Mouse (Mus musculus): Measurements from ENCODE around the gene Lrrc7.

Gene Lrrc7

DNA sequence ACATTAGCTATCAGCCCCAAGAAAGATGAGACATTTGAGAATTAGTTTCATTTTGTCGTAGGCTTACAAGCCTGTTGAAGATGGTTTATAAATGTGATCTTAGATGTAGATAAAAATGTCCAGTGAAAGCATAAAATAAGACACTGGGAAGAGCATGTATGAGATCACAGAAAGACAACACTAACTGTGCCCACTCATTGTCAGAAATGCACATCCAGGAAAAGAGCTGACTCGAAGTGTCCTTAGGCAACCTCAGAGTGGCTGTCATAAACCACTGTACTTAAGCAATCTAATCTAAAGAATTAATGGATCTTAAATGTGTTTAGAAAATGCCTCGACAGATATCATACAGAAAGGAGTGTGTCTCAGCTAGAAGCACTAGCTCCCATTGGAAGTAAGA lies 196.2 kb downstream of the Lrrc7 start:
- peak; percentile 72 for ATAC-seq (ENCODE audit: low TSS enrichment)

DNA sequence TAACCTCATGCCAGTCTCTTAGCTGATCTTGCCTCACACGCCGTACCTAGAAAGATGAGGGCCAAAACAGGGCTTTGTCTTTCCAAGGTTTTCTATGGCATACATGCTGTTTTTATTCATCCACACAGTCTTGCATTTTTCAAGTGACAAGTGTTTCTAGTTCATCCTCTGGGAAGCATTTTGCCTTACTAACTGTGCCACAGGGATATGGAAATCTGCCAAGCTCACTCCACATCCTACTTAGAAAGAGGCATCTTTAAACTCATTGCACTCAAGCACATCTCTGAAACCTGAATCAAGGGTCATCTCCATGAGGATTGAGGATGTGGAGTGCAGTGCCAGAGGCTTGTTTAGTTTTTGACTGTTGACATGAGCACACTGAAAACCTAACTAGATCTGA lies 199.9 kb downstream of the Lrrc7 start:
- ATAC-seq (ENCODE audit: low TSS enrichment), result peak; percentile 32; the same call in 1 of the 2 replicates

DNA sequence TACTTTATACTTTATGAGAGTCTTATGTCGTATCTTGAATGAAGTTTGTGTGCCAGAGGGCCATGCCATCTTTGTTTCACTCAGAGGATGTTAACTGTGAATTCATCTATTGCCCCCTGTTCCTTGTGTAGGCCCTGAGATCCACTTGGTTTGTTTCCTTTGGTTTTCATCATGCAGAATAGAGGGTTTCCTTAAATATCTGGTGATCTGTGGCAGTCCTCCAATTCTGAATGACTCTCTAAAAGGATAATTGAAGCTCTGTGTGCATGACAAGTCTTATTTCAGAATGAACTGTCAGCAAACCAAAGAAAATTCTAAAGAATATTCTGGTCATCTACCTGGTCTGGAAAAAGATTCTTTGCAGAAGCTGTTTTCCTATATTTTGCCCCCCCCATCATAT lies 205.3 kb downstream of the Lrrc7 start:
- ATAC-seq (ENCODE audit: low TSS enrichment), result peak; percentile 31

DNA sequence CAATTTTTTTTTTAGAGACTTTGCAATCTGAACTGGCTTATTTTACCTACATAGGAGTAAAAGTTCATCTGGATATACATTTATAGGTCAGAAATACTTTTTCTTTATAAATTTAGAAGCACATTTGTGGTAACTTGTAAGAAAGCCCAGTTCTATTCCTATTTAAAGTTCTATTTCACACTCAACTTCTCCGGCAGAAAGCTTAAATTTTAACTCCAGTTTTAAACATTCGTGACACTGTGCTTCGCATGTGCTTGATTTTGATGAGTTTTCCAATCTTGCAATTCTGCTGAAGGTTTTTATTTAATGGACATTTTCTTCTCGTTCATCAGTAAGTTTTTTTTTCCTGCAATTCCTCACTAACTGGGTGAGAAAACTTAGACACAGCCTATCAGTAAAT lies 205.8 kb downstream of the Lrrc7 start:
- peak; percentile 62 for ATAC-seq (ENCODE audit: low TSS enrichment)

DNA sequence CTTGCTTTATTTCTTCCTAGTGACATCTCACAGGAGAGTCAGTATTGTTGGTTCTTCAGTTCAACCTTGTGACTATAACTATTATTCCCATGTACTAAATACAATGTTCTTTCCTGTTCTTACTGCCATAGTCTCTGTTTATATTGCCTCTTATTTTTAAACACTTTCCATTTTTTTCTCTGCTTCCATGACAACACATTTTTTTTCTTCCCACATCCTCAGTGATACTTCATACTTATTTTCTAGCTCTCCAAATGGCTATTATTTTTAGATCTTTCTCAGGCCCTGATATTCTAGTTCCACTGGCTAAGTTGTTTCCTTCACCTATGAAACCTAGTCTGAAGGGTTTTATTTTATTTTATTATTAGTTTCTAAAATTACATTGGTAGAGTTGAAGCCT lies 221.2 kb downstream of the Lrrc7 start:
- peak; percentile 86 for ATAC-seq (ENCODE audit: low TSS enrichment)

DNA sequence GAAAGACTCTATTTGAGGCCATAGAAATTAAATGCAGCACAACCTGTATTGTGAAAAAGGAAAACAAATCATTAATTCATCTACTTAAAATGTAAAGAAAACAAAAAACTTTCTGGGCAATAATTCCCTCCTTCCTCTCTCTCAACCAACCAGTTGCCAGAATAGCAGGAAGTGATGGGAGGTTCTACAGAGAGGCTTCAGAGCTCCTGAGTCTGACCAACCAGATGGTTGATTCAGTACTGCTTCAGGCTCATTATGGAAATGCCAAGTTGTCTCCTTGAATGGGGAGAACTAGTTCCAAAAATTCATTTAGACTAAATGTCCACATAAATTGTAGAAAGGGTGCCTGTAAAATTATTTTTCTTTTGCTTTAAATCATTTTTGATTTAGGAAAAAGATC lies 231.9 kb downstream of the Lrrc7 start:
- ATAC-seq (ENCODE audit: low TSS enrichment), result peak; percentile 47; the same call in 1 of the 2 replicates

DNA sequence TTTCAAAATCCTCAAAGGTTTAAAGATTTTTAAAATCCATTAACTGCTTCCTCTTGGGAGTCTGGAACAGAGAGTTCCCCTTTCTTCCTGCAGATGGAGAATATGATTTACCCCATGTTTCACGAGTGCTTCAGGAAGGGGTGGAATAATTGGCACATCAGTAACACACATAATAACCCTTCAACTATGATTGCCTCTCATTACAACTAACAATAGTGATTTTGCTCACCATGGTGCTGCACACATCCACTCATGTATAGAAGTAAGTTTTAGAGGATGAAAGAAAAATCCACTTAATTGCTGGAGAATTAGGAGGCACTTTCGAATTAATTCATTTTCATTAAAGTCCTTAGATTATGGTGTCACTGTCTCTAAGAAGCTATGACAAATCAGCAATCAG lies 251.6 kb downstream of the Lrrc7 start:
- ATAC-seq (ENCODE audit: low TSS enrichment), result peak; percentile 18; the same call in 1 of the 2 replicates

DNA sequence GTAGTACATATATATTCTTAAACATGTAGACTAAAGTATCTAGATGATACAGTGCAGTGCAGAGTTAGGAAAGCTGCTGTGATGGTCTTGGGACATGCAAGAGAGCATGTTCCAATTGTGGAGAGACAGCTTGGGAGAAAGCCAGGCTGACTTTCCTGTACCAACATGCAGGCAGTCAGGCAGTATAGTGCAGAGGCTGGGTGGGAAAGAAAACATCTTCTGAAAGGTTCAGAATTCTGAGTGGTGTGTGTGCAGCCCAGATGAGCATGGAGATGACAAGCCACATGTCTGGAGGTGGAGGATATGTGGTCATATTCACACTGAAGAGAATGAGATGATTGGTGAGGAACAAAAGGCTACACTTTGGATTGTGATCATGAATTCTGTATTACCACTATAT lies 254.6 kb downstream of the Lrrc7 start:
- peak; percentile 39; the same call in 1 of the 2 replicates for ATAC-seq (ENCODE audit: low TSS enrichment)

DNA sequence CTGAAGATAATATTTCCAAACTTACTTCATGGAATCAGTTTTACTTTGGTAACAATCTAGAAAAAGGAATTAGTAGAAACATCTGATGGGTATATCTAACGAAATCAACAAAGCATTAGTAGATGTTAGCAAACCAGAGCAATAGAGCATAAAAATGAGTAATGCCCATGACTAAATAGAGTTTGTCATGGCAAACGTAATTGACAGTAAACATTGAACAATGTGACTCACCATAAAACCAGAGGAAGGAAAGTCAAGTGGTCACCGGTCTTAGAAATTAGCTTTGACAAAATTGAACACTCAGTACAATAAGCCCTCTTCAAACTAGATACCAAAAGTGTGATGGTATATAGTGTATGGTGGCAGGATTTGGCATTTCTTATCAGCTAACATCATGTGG lies 263.3 kb downstream of the Lrrc7 start:
- no peak for ATAC-seq (ENCODE audit: low TSS enrichment)

DNA sequence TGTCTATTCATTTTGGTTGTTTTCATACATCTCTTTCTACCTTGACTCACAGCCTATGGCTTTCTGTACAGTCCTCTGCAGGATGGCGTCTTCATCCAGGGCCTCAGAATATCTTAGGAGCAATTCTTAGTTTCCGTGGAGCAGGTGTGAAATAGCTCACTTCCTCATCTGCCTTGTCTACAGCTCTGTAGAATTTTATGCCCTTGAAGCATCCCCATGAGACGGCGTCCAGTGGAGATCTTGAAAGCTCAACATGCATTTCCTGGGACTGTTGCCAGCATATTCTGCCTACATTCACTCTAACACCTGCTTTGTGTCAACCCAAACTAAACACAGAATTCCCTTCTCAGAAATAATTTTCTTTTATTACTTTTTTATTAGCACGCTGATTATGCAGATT lies 267.0 kb downstream of the Lrrc7 start:
- peak; percentile 90 for ATAC-seq (ENCODE audit: low TSS enrichment)

DNA sequence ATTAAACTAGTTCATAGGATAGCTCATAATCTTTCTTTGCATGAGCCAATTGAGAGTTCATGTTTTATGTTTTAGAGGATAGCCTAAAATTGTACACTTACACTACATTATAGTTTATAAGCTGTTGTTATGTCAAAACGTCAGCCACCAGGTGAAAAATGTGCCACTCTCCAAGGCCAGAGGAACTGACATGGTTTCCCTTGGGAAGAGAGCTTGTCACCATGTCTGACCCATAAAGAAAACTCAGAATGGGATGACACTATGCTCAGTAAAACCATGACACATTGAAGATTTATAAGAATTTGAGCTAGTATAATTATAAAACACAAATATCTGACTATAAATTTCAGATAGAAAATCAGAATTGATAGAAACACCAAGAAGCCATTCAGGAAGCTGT lies 277.6 kb downstream of the Lrrc7 start:
- no peak for ATAC-seq (ENCODE audit: low TSS enrichment)

DNA sequence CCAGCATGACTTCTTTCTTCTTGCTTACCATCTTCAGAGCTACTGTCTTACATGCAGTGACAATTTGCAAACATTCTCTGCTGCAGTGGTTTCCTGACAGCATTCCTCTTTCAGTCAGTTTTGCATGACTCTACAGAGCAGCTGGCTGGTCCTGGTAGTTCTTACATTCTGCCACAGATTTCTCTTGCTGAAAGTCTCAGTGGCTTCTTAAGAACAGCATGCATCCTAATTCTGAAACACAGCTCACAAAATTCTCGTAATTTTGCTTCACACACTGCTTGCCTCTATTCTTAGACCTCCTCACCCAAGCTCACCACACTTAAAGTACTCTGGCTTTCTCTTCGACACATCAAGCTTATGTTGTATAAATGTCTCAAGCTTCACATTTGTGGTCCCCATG lies 283.4 kb downstream of the Lrrc7 start:
- peak; percentile 99 for ATAC-seq (ENCODE audit: low TSS enrichment)

DNA sequence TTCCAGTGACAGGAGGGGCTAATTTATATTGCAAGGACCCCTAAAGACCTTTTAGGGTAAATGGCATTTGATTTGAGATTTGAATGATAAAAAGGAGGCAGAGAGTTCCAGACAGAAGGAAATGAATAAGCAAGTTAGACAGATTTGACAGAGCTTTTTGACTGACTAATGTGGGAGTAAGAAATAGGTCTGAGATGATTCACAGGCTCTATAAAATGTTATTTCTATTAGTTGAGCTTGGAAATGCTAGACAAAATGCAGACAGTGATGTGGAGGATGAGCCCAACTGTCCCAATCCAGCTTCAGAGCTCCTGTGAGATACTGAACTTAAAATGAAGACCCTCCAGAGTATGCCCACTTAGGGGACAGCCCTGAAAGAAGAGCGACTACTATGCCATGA lies 289.3 kb downstream of the Lrrc7 start:
- peak; percentile 86 for ATAC-seq (ENCODE audit: low TSS enrichment)

DNA sequence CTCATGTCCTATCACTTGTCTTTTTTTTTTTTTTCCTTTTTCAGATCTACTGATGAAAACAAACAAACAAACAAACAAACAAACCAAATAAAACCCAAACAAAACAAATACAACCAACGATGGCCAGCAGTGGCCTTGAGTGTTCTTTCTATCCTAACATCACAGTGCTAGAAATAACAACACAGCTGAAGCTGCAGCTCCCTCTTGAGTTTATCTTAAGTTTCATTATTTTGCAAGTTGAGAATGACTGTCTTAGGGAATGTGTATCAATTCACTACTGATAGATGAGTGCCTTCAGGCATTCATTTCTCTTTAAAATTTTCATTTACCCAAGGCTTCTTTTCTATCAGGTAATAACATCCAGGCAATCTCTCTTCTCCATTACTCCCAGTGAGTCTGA lies 291.1 kb downstream of the Lrrc7 start:
- ATAC-seq (ENCODE audit: low TSS enrichment), result no peak

DNA sequence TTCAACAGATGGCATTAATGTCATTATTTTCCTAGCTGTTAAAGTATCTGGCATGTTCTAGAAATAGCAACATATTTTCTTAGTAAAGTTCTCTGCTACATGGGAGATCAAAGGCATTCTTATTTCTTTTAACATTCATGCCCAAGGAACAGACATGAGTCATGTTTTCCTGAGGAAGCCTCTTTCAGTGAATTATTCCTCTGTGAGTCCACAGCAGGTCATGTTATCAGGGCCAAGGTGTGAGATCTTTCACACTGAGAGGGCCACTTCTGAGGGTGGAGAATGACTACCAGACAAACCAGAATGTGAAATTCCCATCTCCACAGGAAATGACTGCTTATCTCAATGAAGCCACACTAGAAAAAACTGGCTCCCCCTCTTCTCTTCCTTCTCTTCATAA lies 309.4 kb downstream of the Lrrc7 start:
- ATAC-seq (ENCODE audit: low TSS enrichment), result no peak

DNA sequence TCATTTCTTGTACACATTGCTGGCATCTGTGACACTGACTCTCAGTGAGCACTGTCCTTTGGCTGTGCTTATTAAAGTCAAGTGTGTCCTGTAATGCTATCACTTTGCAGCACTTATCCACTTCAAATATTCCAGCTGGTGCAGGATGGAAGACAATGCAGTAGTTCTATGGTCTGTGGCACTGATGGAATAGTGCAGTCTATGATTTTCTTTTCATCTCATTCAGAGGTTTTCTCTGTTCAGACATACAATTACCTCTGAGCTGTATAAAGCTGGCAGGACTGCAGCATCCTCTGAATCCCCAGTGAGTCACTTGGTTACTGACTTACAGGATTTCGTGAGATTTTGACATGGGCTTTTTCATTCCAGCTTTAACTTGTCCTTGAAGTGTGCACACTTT lies 314.3 kb downstream of the Lrrc7 start:
- peak; percentile 74 for ATAC-seq (ENCODE audit: low TSS enrichment)

DNA sequence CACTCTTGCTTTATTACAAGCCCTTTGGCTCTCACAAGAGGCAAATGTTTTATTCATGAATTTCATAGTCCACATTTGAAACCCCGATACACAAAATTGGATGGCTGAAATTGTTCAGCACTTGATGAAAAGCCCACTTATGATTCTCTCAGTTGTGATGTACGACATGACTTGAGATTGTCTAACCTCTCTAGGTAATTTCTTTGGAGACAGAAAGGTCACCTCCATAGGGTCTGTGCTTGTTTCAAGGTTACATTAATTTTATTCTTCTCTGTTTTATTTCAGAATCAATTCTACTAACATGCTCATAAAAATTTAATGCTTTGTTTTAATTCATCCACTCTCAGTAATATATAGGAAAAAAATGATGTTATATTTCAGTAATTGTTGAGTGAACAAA lies 351.4 kb downstream of the Lrrc7 start:
- no peak for ATAC-seq (ENCODE audit: low TSS enrichment)

DNA sequence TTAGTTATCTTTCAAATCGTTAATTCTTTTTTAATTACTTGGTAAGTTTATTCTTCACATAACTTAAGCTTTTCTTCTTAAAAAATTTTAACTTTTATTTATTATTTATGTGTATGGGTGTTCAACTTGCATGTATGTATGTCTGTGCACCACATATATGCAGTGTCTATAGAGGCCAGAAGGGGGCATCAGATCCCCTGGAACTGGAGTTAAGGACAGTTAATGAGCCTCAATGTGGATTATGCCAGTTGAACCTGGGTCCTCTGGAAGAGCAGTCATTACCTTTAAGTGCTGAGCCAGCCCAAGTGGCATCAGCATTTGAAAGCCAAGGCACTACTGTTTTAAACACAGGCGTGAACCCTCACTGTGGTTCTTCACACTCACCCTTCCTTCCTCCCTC lies 352.0 kb downstream of the Lrrc7 start:
- peak; percentile 62 for ATAC-seq (ENCODE audit: low TSS enrichment)

DNA sequence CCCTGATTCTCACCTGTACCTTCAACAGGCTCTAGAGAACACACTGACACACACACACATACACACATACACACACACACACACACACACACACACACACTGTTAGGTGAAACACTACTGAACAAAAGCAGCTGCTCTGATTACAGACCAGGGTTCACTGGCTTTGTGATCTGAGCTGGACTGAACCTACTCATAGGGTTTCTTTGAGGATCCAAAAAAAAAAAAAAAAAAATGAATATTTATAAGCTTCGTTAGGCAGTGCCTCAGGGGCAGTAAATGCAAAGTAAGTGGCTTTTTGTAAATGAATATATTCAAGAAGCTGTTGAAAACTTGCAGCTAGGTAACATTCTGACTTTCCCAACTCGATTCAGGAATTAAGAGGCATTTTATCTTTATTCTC lies 354.2 kb downstream of the Lrrc7 start:
- no peak for ATAC-seq (ENCODE audit: low TSS enrichment)

DNA sequence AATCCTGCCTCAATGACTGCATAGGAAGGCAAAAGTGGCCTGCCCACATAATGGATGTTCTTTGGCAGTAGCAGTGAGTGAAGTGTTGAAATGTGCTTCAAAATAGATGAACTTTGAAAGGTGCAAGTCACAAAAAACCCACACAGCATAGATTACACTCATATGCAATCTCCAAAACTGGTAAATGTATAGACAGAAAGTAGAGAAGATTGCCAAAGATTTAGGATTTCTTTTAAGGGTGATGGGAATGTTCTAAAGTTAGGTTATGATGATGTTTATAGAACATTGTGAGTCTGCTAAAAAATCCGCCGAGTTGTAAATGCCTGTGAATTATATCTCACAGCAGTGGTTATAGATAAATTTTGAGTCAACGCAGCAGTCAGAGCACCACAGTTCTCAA lies 359.2 kb downstream of the Lrrc7 start:
- ATAC-seq (ENCODE audit: low TSS enrichment), result peak; percentile 81

DNA sequence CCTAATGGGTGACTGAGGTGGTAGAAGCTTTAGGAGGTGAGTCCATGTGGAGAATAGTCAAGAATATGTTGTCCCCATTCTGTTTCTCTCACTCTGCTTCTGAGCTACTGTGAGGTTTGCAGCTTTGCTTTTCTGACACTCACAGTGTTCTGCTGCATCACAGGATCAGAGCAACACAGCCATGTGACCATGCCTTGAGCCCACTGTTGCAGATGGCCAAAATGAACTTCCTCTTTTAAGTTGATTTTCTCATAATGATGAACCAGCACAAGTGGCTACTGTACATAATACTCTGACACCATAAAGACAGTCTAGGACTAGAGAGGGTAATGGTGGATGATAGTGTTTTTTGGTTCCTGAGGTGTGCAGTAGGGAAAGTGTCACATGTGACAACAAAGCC lies 366.6 kb downstream of the Lrrc7 start:
- no peak for ATAC-seq (ENCODE audit: low TSS enrichment)

DNA sequence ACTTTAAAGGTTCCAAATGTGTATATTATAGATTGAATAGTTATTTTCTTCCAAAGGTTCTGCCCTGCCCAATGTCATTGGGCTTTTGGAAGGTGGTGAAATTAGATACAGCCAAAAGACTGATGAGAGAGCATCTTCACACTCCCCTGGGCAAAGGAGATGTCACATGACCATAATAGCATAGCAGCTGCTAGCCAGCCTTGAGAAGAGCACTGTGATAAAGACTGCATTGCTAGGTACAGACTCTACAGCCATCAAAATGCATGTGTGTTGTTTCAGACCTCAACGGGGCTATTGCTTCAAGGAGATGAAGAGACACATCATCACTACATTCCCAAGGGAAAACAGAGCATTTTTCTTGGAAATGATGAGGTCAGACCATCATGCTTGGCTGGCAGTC lies 368.8 kb downstream of the Lrrc7 start:
- no peak for ATAC-seq (ENCODE audit: low TSS enrichment)

DNA sequence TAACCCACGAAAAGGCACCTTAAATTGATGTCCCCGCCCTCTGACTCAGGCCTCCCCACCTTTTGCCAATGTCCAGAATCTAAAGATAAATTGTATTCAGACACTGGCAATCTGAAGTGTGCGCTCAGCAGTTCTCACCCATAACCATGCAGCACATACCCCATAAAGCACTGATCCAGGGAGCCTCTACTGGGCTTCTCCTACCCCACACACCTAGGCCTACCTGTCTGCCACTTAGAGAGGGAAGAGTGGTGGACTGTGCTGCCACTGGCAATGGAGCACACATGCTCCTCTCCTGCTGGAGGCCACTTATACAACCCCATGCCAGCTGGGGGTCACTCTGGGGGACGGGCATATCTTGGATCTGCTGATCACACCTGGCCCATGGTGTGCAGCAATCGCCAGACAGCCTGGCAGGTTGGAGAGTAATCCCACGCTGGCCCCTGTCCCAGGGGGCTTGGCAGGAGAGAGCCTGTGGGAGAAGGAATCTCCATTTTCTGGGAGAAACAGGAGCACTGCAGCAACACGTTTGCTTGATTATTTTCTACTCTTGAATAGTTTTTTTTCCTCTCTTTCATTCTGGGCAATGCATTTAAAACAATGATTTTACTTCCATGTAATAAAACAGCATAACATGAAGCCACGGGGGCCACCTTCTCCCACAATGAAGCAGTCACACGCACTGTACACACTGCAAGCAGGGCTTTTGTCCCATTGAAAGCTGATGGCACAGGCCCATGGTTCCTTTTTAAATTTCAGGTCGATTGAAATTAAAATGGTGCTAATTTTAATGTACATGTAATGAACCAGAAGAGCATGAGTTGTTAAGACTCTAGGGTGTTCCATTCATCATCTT lies 386.9 kb downstream of the Lrrc7 start:
- ATAC-seq (ENCODE audit: low TSS enrichment), result peak; percentile 64

DNA sequence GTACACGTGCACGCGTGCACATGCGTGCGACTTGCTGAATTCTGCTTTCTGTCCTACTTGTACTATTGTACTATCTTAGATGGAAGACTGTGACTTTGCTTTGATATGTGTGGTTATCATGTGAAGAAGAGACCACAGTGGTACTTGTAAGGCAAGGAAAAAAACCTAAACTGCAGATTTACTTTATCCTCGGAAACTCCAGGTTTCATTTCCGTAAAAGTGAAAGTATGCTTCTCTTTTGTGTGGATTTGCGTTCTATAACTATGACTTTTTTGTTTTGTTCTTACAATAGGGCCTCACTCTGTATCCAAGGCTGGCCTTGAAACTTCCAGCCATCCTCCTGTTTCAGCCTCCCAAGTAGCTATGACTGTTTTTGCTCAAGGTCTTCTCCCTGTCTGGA lies 392.8 kb downstream of the Lrrc7 start:
- ATAC-seq (ENCODE audit: low TSS enrichment), result no peak
